Mouse (Mus musculus) midbrain, embryonic 10.5 days (tissue): ENCODE measurements around the gene Cdk2ap2. TPM values are rescaled to one million over a fixed set of nuclear protein-coding genes. Genes with fewer than 3 reads are reported as not detected.

Source experiments
- polyA plus RNA-seq: library from polyadenylated mRNA; unstranded; fragments of >200 nt; fragmentation: Nextera tagmentation; extraction: Ambion mirVana; gene quantifications from 2 replicates; pipeline ENCODE4 v1.2.1, GENCODE M21; 2016

The Cdk2ap2 gene
- polyA plus RNA-seq, 1 experiment from 2014 or later: 82.5 TPM

Other genes with a start within 250 kb of the Cdk2ap2 start
- 58.6 and 59.1 TPM in 2 replicates for gene Chka, start 245.4 kb upstream of the Cdk2ap2 start, polyA plus RNA-seq
- 17.0 and 17.6 TPM in 2 replicates for gene Tcirg1, start 190.0 kb upstream of the Cdk2ap2 start, polyA plus RNA-seq
- 251 and 262 TPM in 2 replicates for gene Ndufs8, start 184.4 kb upstream of the Cdk2ap2 start, polyA plus RNA-seq
- gene Aldh3b1, start 167.4 kb upstream of the Cdk2ap2 start, polyA plus RNA-seq: 0.73 TPM in 2 replicates
- gene Unc93b1, start 162.0 kb upstream of the Cdk2ap2 start, polyA plus RNA-seq: 5.1 and 8.0 TPM in 2 replicates
- not detected in 2 replicates for gene Aldh3b3, start 138.5 kb upstream of the Cdk2ap2 start, polyA plus RNA-seq
- gene Aldh3b2, start 124.9 kb upstream of the Cdk2ap2 start, polyA plus RNA-seq: 0.21 and 0.35 TPM in 2 replicates
- gene Acy3, start 110.6 kb upstream of the Cdk2ap2 start, polyA plus RNA-seq: 1.1 and 2.0 TPM in 2 replicates
- gene Tbx10, start 104.4 kb upstream of the Cdk2ap2 start, polyA plus RNA-seq: not detected in 2 replicates
- 20.2 and 21.5 TPM in 2 replicates for gene Nudt8, start 96.6 kb upstream of the Cdk2ap2 start, polyA plus RNA-seq
- 2.4 and 2.8 TPM in 2 replicates for gene Gm49405, start 96.6 kb upstream of the Cdk2ap2 start, polyA plus RNA-seq
- 2.2 and 3.5 TPM in 2 replicates for gene Doc2g, start 93.9 kb upstream of the Cdk2ap2 start, polyA plus RNA-seq
- gene Ndufv1, start 84.4 kb upstream of the Cdk2ap2 start, polyA plus RNA-seq: 188 and 207 TPM in 2 replicates
- 400 and 417 TPM in 2 replicates for gene Gstp1, start 59.2 kb upstream of the Cdk2ap2 start, polyA plus RNA-seq
- gene Gstp2, start 51.2 kb upstream of the Cdk2ap2 start, polyA plus RNA-seq: 1.0 and 2.8 TPM in 2 replicates
- gene Gstp3, start 37.6 kb upstream of the Cdk2ap2 start, polyA plus RNA-seq: 0.23 TPM in 1 of 2 replicates, not detected in the other
- not detected in 2 replicates for gene Cabp2, start 15.6 kb upstream of the Cdk2ap2 start, polyA plus RNA-seq
- 12.8 and 15.1 TPM in 2 replicates for gene Pitpnm1, start 2.8 kb downstream of the Cdk2ap2 start, polyA plus RNA-seq
- gene Aip, start 28.7 kb downstream of the Cdk2ap2 start, polyA plus RNA-seq: 60.6 and 61.7 TPM in 2 replicates
- gene Gpr152, start 42.6 kb downstream of the Cdk2ap2 start, polyA plus RNA-seq: not detected in 2 replicates
- gene Cabp4, start 46.9 kb downstream of the Cdk2ap2 start, polyA plus RNA-seq: not detected in 2 replicates
- gene Coro1b, start 51.4 kb downstream of the Cdk2ap2 start, polyA plus RNA-seq: 133 and 138 TPM in 2 replicates
- 0.67 TPM in 1 of 2 replicates, not detected in the other for gene Ptprcap, start 56.4 kb downstream of the Cdk2ap2 start, polyA plus RNA-seq
- gene Rps6kb2, start 66.2 kb downstream of the Cdk2ap2 start, polyA plus RNA-seq: 58.8 and 71.4 TPM in 2 replicates
- 2.8 and 4.1 TPM in 2 replicates for gene Carns1, start 78.3 kb downstream of the Cdk2ap2 start, polyA plus RNA-seq
- 0.85 and 1.2 TPM in 2 replicates for gene Tbc1d10c, start 94.1 kb downstream of the Cdk2ap2 start, polyA plus RNA-seq
- gene Ppp1ca, start 94.9 kb downstream of the Cdk2ap2 start, polyA plus RNA-seq: 1,003 and 1,059 TPM in 2 replicates
- gene Rad9a, start 104.5 kb downstream of the Cdk2ap2 start, polyA plus RNA-seq: 58.9 and 60.3 TPM in 2 replicates
- 0.65 and 0.74 TPM in 2 replicates for gene Clcf1, start 117.1 kb downstream of the Cdk2ap2 start, polyA plus RNA-seq
- not detected in 2 replicates for gene AC109138.7, start 117.2 kb downstream of the Cdk2ap2 start, polyA plus RNA-seq
- 12.2 and 15.6 TPM in 2 replicates for gene Pold4, start 134.7 kb downstream of the Cdk2ap2 start, polyA plus RNA-seq
- 3.2 and 3.6 TPM in 2 replicates for gene Ssh3, start 172.0 kb downstream of the Cdk2ap2 start, polyA plus RNA-seq
- gene Ankrd13d, start 186.0 kb downstream of the Cdk2ap2 start, polyA plus RNA-seq: 11.7 and 12.6 TPM in 2 replicates
- 12.2 and 14.2 TPM in 2 replicates for gene Grk2, start 209.0 kb downstream of the Cdk2ap2 start, polyA plus RNA-seq